8 mouse cellular contexts compared by ENCODE assay signal in the genomic region with DNA sequence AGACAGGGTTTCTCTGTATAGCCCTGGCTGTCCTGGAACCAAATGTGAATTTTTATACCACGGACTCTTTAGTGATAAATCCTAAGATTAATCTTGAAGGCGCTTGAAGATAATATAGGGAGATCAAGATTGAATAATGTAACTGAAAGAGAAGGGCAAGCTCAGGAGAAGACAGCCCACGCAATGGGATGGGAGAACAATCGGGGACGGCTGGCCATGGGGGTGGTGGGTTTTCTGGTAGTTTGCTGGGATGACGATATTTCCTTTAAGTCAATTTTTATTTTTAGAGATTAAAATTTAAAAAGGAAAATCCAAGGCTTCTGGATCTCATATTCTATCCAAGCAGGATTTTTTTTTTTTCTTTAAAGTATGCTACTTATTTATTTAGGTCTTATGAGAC. TPM values are rescaled to one million over a fixed set of nuclear protein-coding genes. Genes with fewer than 3 reads are reported as not detected.
DNase-seq lines count a peak whose midpoint lies in the region; ATAC-seq and TF ChIP-seq lines count a peak whose summit lies in the region.

No protein-coding gene starts in this region.

- no peaks in the 10 kb centered on the region for H3K9me3 ChIP-seq in kidney, embryonic 16.5 days (ENCODE audit: low read length)
- H3K9me3 ChIP-seq in embryonic facial prominence, embryonic 13.5 days: no peaks in the 10 kb centered on the region
- H3K9me3 ChIP-seq in intestine, postnatal 0 days (ENCODE audit: control insufficient read depth): no peaks in the 10 kb centered on the region
- H3K9me3 ChIP-seq in neural tube, embryonic 13.5 days: no peaks in the 10 kb centered on the region

- TF ChIP-seq CTCF in intestine, postnatal 0 days (IDR thresholded peaks at IDR 0.05; ENCODE audit: low read depth): no peak

- peak overlapping the region; percentile 43; the same call in 1 of the 2 replicates for H3K27ac ChIP-seq in kidney, embryonic 16.5 days (ENCODE audit: low read length)
- H3K27ac ChIP-seq in embryonic facial prominence, embryonic 13.5 days: no peak overlapping the region
- no peak overlapping the region for H3K27ac ChIP-seq in intestine, postnatal 0 days (ENCODE audit: low read depth, low read length)
- 0 out of 2 replicates have a peak overlapping the region, but pooled peaks have one; percentile 4 for H3K27ac ChIP-seq in neural tube, embryonic 13.5 days (replicated peaks)

- H3K27me3 ChIP-seq in kidney, embryonic 16.5 days (ENCODE audit: insufficient read depth, low read length): no peaks in the 10 kb centered on the region
- no peaks in the 10 kb centered on the region for H3K27me3 ChIP-seq in embryonic facial prominence, embryonic 13.5 days
- no peaks in the 10 kb centered on the region for H3K27me3 ChIP-seq in intestine, postnatal 0 days (replicated peaks; ENCODE audit: control insufficient read depth, insufficient read depth, low read length)
- H3K27me3 ChIP-seq in neural tube, embryonic 13.5 days: no peaks in the 10 kb centered on the region

- DNase-seq in kidney, postnatal 4 days: no peak
- no peak for DNase-seq in adrenal gland, adult 8-10 months
- no peak for DNase-seq in urinary bladder, adult 18-20 months (ENCODE audit: low spot score in 2 of 2)
- DNase-seq in ovary, adult 18-20 months (ENCODE audit: low spot score): no peak

- no peaks in the 10 kb centered on the region; the same call in 1 of the 2 replicates for H3K36me3 ChIP-seq in kidney, embryonic 16.5 days (ENCODE audit: insufficient read depth, low read length)
- peaks cover 29% of the 10 kb centered on the region for H3K36me3 ChIP-seq in embryonic facial prominence, embryonic 13.5 days
- no peaks in the 10 kb centered on the region for H3K36me3 ChIP-seq in intestine, postnatal 0 days (ENCODE audit: control insufficient read depth, insufficient read depth)
- peaks cover 28% of the 10 kb centered on the region for H3K36me3 ChIP-seq in neural tube, embryonic 13.5 days

- H3K4me2 ChIP-seq in kidney, embryonic 16.5 days (replicated peaks; ENCODE audit: low read depth, low read length): peak overlapping the region; percentile 96
- peak overlapping the region; percentile 88 for H3K4me2 ChIP-seq in embryonic facial prominence, embryonic 13.5 days
- H3K4me2 ChIP-seq in intestine, postnatal 0 days (replicated peaks; ENCODE audit: low read depth): peak overlapping the region; percentile 97
- H3K4me2 ChIP-seq in neural tube, embryonic 13.5 days: peak overlapping the region; percentile 83

- ATAC-seq in kidney, embryonic 16.5 days (ENCODE audit: low FRiP score, low TSS enrichment): 0 out of 2 replicates have a peak, but pooled peaks have one; percentile 1
- no peak for ATAC-seq in embryonic facial prominence, embryonic 13.5 days (ENCODE audit: insufficient number of reproducible peaks, insufficient read depth, low FRiP score, low TSS enrichment, low read depth)
- no peak for ATAC-seq in intestine, postnatal 0 days
- no peak; the same call in 1 of the 2 replicates for ATAC-seq in neural tube, embryonic 13.5 days (ENCODE audit: low read depth)

- H3K4me1 ChIP-seq in kidney, embryonic 16.5 days (ENCODE audit: insufficient read depth, low read length): peaks cover 13% of the 10 kb centered on the region
- H3K4me1 ChIP-seq in embryonic facial prominence, embryonic 13.5 days: peaks cover 18% of the 10 kb centered on the region
- no peaks in the 10 kb centered on the region for H3K4me1 ChIP-seq in intestine, postnatal 0 days (replicated peaks; ENCODE audit: control insufficient read depth, insufficient read depth, low read length)
- H3K4me1 ChIP-seq in neural tube, embryonic 13.5 days (replicated peaks): peaks cover 15% of the 10 kb centered on the region

- peak overlapping the region; percentile 58 for H3K4me3 ChIP-seq in kidney, embryonic 16.5 days (ENCODE audit: low read length)
- peak overlapping the region; percentile 59 for H3K4me3 ChIP-seq in embryonic facial prominence, embryonic 13.5 days
- peak overlapping the region; percentile 51 for H3K4me3 ChIP-seq in intestine, postnatal 0 days (ENCODE audit: low read depth, low read length)
- peak overlapping the region; percentile 59 for H3K4me3 ChIP-seq in neural tube, embryonic 13.5 days

- H3K9ac ChIP-seq in kidney, embryonic 16.5 days (replicated peaks; ENCODE audit: low read length): peak overlapping the region; percentile 78
- H3K9ac ChIP-seq in embryonic facial prominence, embryonic 13.5 days: peak overlapping the region; percentile 80
- H3K9ac ChIP-seq in intestine, postnatal 0 days (ENCODE audit: low read depth, low read length): peak overlapping the region; percentile 58
- peak overlapping the region; percentile 81 for H3K9ac ChIP-seq in neural tube, embryonic 13.5 days

- 50% methylated on average over 6 of the region's 6 CpGs for WGBS in kidney, embryonic 16.5 days
- WGBS in embryonic facial prominence, embryonic 13.5 days: 58% methylated on average over 6 of the region's 6 CpGs
- 37% methylated on average over 6 of the region's 6 CpGs for WGBS in intestine, postnatal 0 days
- 54% methylated on average over 6 of the region's 6 CpGs for WGBS in neural tube, embryonic 13.5 days

RNA-seq across cellular contexts. Expression of a gene that starts 10.0 kb away (rescaled TPM):
- polyA plus RNA-seq in kidney, embryonic 16.5 days (2015; fragmentation: Nextera tagmentation; extraction: Ambion mirVana): 121 and 122 TPM in 2 replicates
- polyA plus RNA-seq in embryonic facial prominence, embryonic 13.5 days (2015; fragmentation: Nextera tagmentation; extraction: Ambion mirVana): 76.5 and 81.8 TPM in 2 replicates
- 45.8 and 48.7 TPM in 2 replicates for polyA plus RNA-seq in intestine, postnatal 0 days (2015; fragmentation: Nextera tagmentation; extraction: Ambion mirVana)
- 123 and 128 TPM in 2 replicates for polyA plus RNA-seq in neural tube, embryonic 13.5 days (2015; fragmentation: Nextera tagmentation; extraction: Ambion mirVana)
- 100 to 1,000 TPM; 135 to 205 (median 166) TPM for total RNA-seq in adrenal gland, adult 8-10 months (2022)

RNA-seq across cellular contexts. Expression of a gene that starts 10.0 kb away (rescaled TPM):
- 25.1 and 30.4 TPM in 2 replicates for polyA plus RNA-seq in kidney, embryonic 16.5 days (2015; fragmentation: Nextera tagmentation; extraction: Ambion mirVana)
- 31.3 and 32.8 TPM in 2 replicates for polyA plus RNA-seq in embryonic facial prominence, embryonic 13.5 days (2015; fragmentation: Nextera tagmentation; extraction: Ambion mirVana)
- 9.0 and 10.2 TPM in 2 replicates for polyA plus RNA-seq in intestine, postnatal 0 days (2015; fragmentation: Nextera tagmentation; extraction: Ambion mirVana)
- 30.9 and 31.9 TPM in 2 replicates for polyA plus RNA-seq in neural tube, embryonic 13.5 days (2015; fragmentation: Nextera tagmentation; extraction: Ambion mirVana)
- 10 to 100 TPM; 21.6 to 23.8 (median 22.0) TPM for total RNA-seq in adrenal gland, adult 8-10 months (2022)

RNA-seq across cellular contexts. Expression of a gene that starts 20.0 kb away (rescaled TPM):
- 0.70 and 0.73 TPM in 2 replicates for polyA plus RNA-seq in kidney, embryonic 16.5 days (2015; fragmentation: Nextera tagmentation; extraction: Ambion mirVana)
- polyA plus RNA-seq in embryonic facial prominence, embryonic 13.5 days (2015; fragmentation: Nextera tagmentation; extraction: Ambion mirVana): 0.92 and 1.1 TPM in 2 replicates
- polyA plus RNA-seq in intestine, postnatal 0 days (2015; fragmentation: Nextera tagmentation; extraction: Ambion mirVana): 0.10 and 0.24 TPM in 2 replicates
- 0.39 and 0.71 TPM in 2 replicates for polyA plus RNA-seq in neural tube, embryonic 13.5 days (2015; fragmentation: Nextera tagmentation; extraction: Ambion mirVana)
- total RNA-seq in adrenal gland, adult 8-10 months (2022): 1 to 10 TPM in 1 of 4 experiments, under 1 TPM in 3; 0.23 to 1.1 (median 0.61) TPM

RNA-seq across cellular contexts. Expression of a gene that starts 43.9 kb away (rescaled TPM):
- 4.9 and 5.1 TPM in 2 replicates for polyA plus RNA-seq in kidney, embryonic 16.5 days (2015; fragmentation: Nextera tagmentation; extraction: Ambion mirVana)
- polyA plus RNA-seq in embryonic facial prominence, embryonic 13.5 days (2015; fragmentation: Nextera tagmentation; extraction: Ambion mirVana): 5.8 and 6.3 TPM in 2 replicates
- 1.3 and 1.4 TPM in 2 replicates for polyA plus RNA-seq in intestine, postnatal 0 days (2015; fragmentation: Nextera tagmentation; extraction: Ambion mirVana)
- 1.9 TPM in 2 replicates for polyA plus RNA-seq in neural tube, embryonic 13.5 days (2015; fragmentation: Nextera tagmentation; extraction: Ambion mirVana)
- 1 to 10 TPM; 2.6 to 4.7 (median 3.3) TPM for total RNA-seq in adrenal gland, adult 8-10 months (2022)

RNA-seq across cellular contexts. Expression of a gene that starts 48.3 kb away (rescaled TPM):
- polyA plus RNA-seq in kidney, embryonic 16.5 days (2015; fragmentation: Nextera tagmentation; extraction: Ambion mirVana): 110 and 112 TPM in 2 replicates
- 103 and 106 TPM in 2 replicates for polyA plus RNA-seq in embryonic facial prominence, embryonic 13.5 days (2015; fragmentation: Nextera tagmentation; extraction: Ambion mirVana)
- 35.8 and 36.4 TPM in 2 replicates for polyA plus RNA-seq in intestine, postnatal 0 days (2015; fragmentation: Nextera tagmentation; extraction: Ambion mirVana)
- 59.6 and 66.2 TPM in 2 replicates for polyA plus RNA-seq in neural tube, embryonic 13.5 days (2015; fragmentation: Nextera tagmentation; extraction: Ambion mirVana)
- total RNA-seq in adrenal gland, adult 8-10 months (2022): 100 to 1,000 TPM; 162 to 282 (median 233) TPM

Comparison
In these comparisons a context has a peak if more than half of its experiments do, and no peak if none do; other contexts are left out.
1. H3K27ac ChIP-seq: peak in kidney, embryonic 16.5 days (single experiment) and neural tube, embryonic 13.5 days (single experiment); none in embryonic facial prominence, embryonic 13.5 days (single experiment) and intestine, postnatal 0 days (single experiment).
2. Peak in every context shown above with its lines, with median percentiles within 50 percentile points of each other: H3K4me2 ChIP-seq, H3K4me3 ChIP-seq and H3K9ac ChIP-seq.